Mouse (Mus musculus): Measurements from ENCODE around the gene Shq1. TPM values are rescaled to one million over a fixed set of nuclear protein-coding genes. Genes with fewer than 3 reads are reported as not detected.
A peak's percentile ranks its signal among the peaks of the same experiment; 100 is the strongest.

The Shq1 gene
- polyA plus RNA-seq, 1 experiment from 2014 or later, result 12.0 TPM

GRCm38 (mm10) chr6:100704574-100705365, 33.8 kb upstream of the Shq1 start, which contains the start of gene Gxylt2:
Gene Gxylt2, plus strand, starts transcription at chr6:100704734.
- H3K36me3 ChIP-seq, result no peaks in the 10 kb centered on the region
- H3K9me3 ChIP-seq, result no peaks in the 10 kb centered on the region
- peaks cover 22% of the 10 kb centered on the region; the same call in 1 of the 2 replicates for H3K27me3 ChIP-seq
- peak within 1 kb of the TSS; percentile 89 for H3K4me2 ChIP-seq (replicated peaks)
- H3K27ac ChIP-seq (replicated peaks), result no peak within 1 kb of the TSS
- ATAC-seq (replicated peaks), result peak; percentile 95
- peaks cover 14% of the 10 kb centered on the region for H3K4me1 ChIP-seq
- H3K9ac ChIP-seq (replicated peaks), result peak within 1 kb of the TSS; percentile 67
- peak within 1 kb of the TSS; percentile 59 for H3K4me3 ChIP-seq
- under 1% methylated on average over 77 of the region's 77 CpGs for WGBS

- Histone ChIP-seq H3K9me3 (no peaks in the 10 kb centered on the region), H3K4me3 (peak overlapping the region; percentile 59), H3K27me3 (peaks cover 22% of the 10 kb centered on the region; the same call in 1 of the 2 replicates), H3K4me2 (replicated peaks) (peak overlapping the region; percentile 89), H3K27ac (replicated peaks) (no peak overlapping the region), H3K4me1 (peaks cover 11% of the 10 kb centered on the region), H3K36me3 (no peaks in the 10 kb centered on the region), H3K9ac (replicated peaks) (peak overlapping the region; percentile 67)
- 39% methylated on average over 8 of the region's 8 CpGs for WGBS
- 0 out of 2 replicates have a peak, but pooled peaks have one; percentile 18 for ATAC-seq (replicated peaks)
Observed at GRCm38 (mm10) chr6:100704197-100704573, 33.2 kb upstream of the Shq1 start.

- peaks cover 14% of the 10 kb centered on the region; the same call in 1 of the 2 replicates for H3K27me3 ChIP-seq
- H3K4me2 ChIP-seq (replicated peaks), result no peak overlapping the region
- WGBS, result 58% methylated on average over 5 of the region's 5 CpGs
- no peak overlapping the region for H3K9ac ChIP-seq (replicated peaks)
- peaks cover 11% of the 10 kb centered on the region for H3K4me1 ChIP-seq
- H3K9me3 ChIP-seq, result no peaks in the 10 kb centered on the region
- no peaks in the 10 kb centered on the region for H3K36me3 ChIP-seq
- ATAC-seq (replicated peaks), result no peak
- no peak overlapping the region for H3K27ac ChIP-seq (replicated peaks)
- no peak overlapping the region for H3K4me3 ChIP-seq
Observed at GRCm38 (mm10) chr6:100700774-100701173, 29.8 kb upstream of the Shq1 start.

- H3K9ac ChIP-seq (replicated peaks), result no peak overlapping the region
- no peaks in the 10 kb centered on the region for H3K9me3 ChIP-seq
- no peak for ATAC-seq (replicated peaks)
- H3K36me3 ChIP-seq, result no peaks in the 10 kb centered on the region
- H3K4me2 ChIP-seq (replicated peaks), result no peak overlapping the region
- no peak overlapping the region for H3K27ac ChIP-seq (replicated peaks)
- H3K4me1 ChIP-seq, result peaks cover 5% of the 10 kb centered on the region
- H3K27me3 ChIP-seq, result peaks cover 6% of the 10 kb centered on the region; the same call in 1 of the 2 replicates
- H3K4me3 ChIP-seq, result no peak overlapping the region
- 83% methylated on average over 5 of the region's 5 CpGs for WGBS
Observed at GRCm38 (mm10) chr6:100699986-100700385, 29.0 kb upstream of the Shq1 start.

GRCm38 (mm10) chr6:100686341-100686740, 15.4 kb upstream of the Shq1 start:
- 81% methylated on average over 2 of the region's 2 CpGs for WGBS
- Histone ChIP-seq H3K9ac (replicated peaks) (no peak overlapping the region), H3K36me3 (no peaks in the 10 kb centered on the region), H3K27me3 (no peaks in the 10 kb centered on the region), H3K4me2 (replicated peaks) (no peak overlapping the region), H3K4me1 (no peaks in the 10 kb centered on the region), H3K9me3 (no peaks in the 10 kb centered on the region), H3K27ac (replicated peaks) (no peak overlapping the region), H3K4me3 (no peak overlapping the region)
- ATAC-seq (replicated peaks), result no peak

- Histone ChIP-seq H3K4me3 (no peak overlapping the region), H3K4me1 (no peaks in the 10 kb centered on the region), H3K9me3 (no peaks in the 10 kb centered on the region), H3K4me2 (replicated peaks) (no peak overlapping the region), H3K36me3 (no peaks in the 10 kb centered on the region), H3K27me3 (no peaks in the 10 kb centered on the region), H3K9ac (replicated peaks) (no peak overlapping the region), H3K27ac (replicated peaks) (no peak overlapping the region)
- ATAC-seq (replicated peaks), result no peak
- WGBS, result 92% methylated on average over 2 of the region's 2 CpGs
Observed at GRCm38 (mm10) chr6:100678636-100679035, 7.7 kb upstream of the Shq1 start.

- Histone ChIP-seq H3K36me3 (no peaks in the 10 kb centered on the region), H3K4me1 (peaks cover 1% of the 10 kb centered on the region; the same call in 1 of the 2 replicates), H3K27me3 (no peaks in the 10 kb centered on the region), H3K27ac (replicated peaks) (no peak overlapping the region), H3K4me3 (no peak overlapping the region), H3K9me3 (no peaks in the 10 kb centered on the region), H3K9ac (replicated peaks) (no peak overlapping the region), H3K4me2 (replicated peaks) (no peak overlapping the region)
- WGBS, result 90% methylated on average over 6 of the region's 7 CpGs
- no peak for ATAC-seq (replicated peaks)
Observed at GRCm38 (mm10) chr6:100676461-100676860, 5.5 kb upstream of the Shq1 start.

GRCm38 (mm10) chr6:100674974-100675373, 4.0 kb upstream of the Shq1 start:
- H3K36me3 ChIP-seq, result no peaks in the 10 kb centered on the region
- H3K27me3 ChIP-seq, result no peaks in the 10 kb centered on the region
- H3K27ac ChIP-seq (replicated peaks), result no peak overlapping the region
- H3K4me2 ChIP-seq (replicated peaks), result no peak overlapping the region
- 25% methylated on average over 6 of the region's 6 CpGs for WGBS
- H3K9me3 ChIP-seq, result no peaks in the 10 kb centered on the region
- H3K9ac ChIP-seq (replicated peaks), result no peak overlapping the region
- ATAC-seq (replicated peaks), result no peak
- H3K4me3 ChIP-seq, result no peak overlapping the region
- H3K4me1 ChIP-seq, result peaks cover 10% of the 10 kb centered on the region

GRCm38 (mm10) chr6:100671401-100671800, 444 bp upstream of the Shq1 start:
- H3K4me2 ChIP-seq (replicated peaks), result peak overlapping the region; percentile 98
- H3K27me3 ChIP-seq, result no peaks in the 10 kb centered on the region
- no peak overlapping the region for H3K27ac ChIP-seq (replicated peaks)
- 6% methylated on average over 7 of the region's 7 CpGs for WGBS
- ATAC-seq (replicated peaks), result peak; percentile 42; the same call in 1 of the 2 replicates
- H3K4me3 ChIP-seq, result peak overlapping the region; percentile 58
- H3K9me3 ChIP-seq, result no peaks in the 10 kb centered on the region
- no peaks in the 10 kb centered on the region for H3K36me3 ChIP-seq
- H3K4me1 ChIP-seq, result peaks cover 11% of the 10 kb centered on the region
- H3K9ac ChIP-seq (replicated peaks), result 0 out of 2 replicates have a peak overlapping the region, but pooled peaks have one; percentile 66

- Histone ChIP-seq H3K4me3 (peak overlapping the region; percentile 58), H3K9ac (replicated peaks) (peak overlapping the region; percentile 66), H3K9me3 (no peaks in the 10 kb centered on the region), H3K36me3 (no peaks in the 10 kb centered on the region), H3K4me2 (replicated peaks) (peak overlapping the region; percentile 98), H3K27me3 (no peaks in the 10 kb centered on the region), H3K4me1 (peaks cover 11% of the 10 kb centered on the region), H3K27ac (replicated peaks) (0 out of 2 replicates have a peak overlapping the region, but pooled peaks have one; percentile 13)
- peak; percentile 72 for ATAC-seq (replicated peaks)
- WGBS, result under 1% methylated on average over 32 of the region's 32 CpGs
Observed at GRCm38 (mm10) chr6:100670370-100670841, 551 bp downstream of the Shq1 start.

- WGBS, result 80% methylated on average over 2 of the region's 2 CpGs
- Histone ChIP-seq H3K36me3 (peaks cover 10% of the 10 kb centered on the region), H3K9ac (replicated peaks) (no peak overlapping the region; the same call in 1 of the 2 replicates), H3K4me2 (replicated peaks) (no peak overlapping the region), H3K9me3 (no peaks in the 10 kb centered on the region), H3K27me3 (no peaks in the 10 kb centered on the region), H3K4me3 (no peak overlapping the region), H3K27ac (replicated peaks) (no peak overlapping the region), H3K4me1 (peaks cover 11% of the 10 kb centered on the region)
- ATAC-seq (replicated peaks), result no peak
Observed at GRCm38 (mm10) chr6:100668858-100669257, 2.1 kb downstream of the Shq1 start.

GRCm38 (mm10) chr6:100667644-100668043, 3.3 kb downstream of the Shq1 start:
- Histone ChIP-seq H3K9me3 (no peaks in the 10 kb centered on the region), H3K27me3 (no peaks in the 10 kb centered on the region)
- ATAC-seq (replicated peaks), result no peak

More at GRCm38 (mm10) chr6:100667644-100668043, 3.3 kb downstream of the Shq1 start:
- H3K4me2 ChIP-seq (replicated peaks), result no peak overlapping the region
- peaks cover 11% of the 10 kb centered on the region for H3K4me1 ChIP-seq
- H3K4me3 ChIP-seq, result no peak overlapping the region
- WGBS, result 90% methylated on average over 8 of the region's 8 CpGs
- H3K36me3 ChIP-seq, result peaks cover 18% of the 10 kb centered on the region
- H3K27ac ChIP-seq (replicated peaks), result no peak overlapping the region
- no peak overlapping the region for H3K9ac ChIP-seq (replicated peaks)

Measured in forebrain, embryonic 15.5 days (tissue).